Mouse (Mus musculus) R1 (cell line): Measurements from ENCODE around the gene Vmn2r107.
A peak's percentile ranks its signal among the peaks of the same experiment; 100 is the strongest.

ENCODE experiments used
- DNase-seq: peaks from one replicate; pipeline ENCODE4 v3.0.0-alpha.2; 2018; ENCODE audit warnings: low read depth, low spot score

Vmn2r107 gene

DNA sequence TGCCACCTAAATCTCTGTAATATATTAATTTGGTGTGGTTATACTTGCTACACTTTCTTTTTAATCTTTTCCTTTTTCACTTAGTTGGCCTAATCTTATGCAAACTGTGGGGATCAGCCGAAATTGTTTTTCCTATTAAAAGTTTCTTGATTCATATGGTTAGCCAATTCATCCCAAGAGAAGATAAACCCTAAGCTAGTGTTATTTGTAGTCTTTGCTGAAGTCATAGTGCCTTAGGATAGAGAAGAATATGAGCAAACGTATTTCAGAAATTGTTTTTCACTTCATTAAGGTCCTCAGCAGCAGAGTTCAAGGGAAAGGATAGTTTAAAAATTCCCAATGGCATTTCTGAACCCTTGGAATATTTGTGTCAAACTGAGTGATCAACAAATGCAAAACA, at the start of gene Vmn2r107:
TSS of gene Vmn2r107 (plus strand) at position 301 of the 400 bp plus-strand sequence.
- no peak for DNase-seq

DNA sequence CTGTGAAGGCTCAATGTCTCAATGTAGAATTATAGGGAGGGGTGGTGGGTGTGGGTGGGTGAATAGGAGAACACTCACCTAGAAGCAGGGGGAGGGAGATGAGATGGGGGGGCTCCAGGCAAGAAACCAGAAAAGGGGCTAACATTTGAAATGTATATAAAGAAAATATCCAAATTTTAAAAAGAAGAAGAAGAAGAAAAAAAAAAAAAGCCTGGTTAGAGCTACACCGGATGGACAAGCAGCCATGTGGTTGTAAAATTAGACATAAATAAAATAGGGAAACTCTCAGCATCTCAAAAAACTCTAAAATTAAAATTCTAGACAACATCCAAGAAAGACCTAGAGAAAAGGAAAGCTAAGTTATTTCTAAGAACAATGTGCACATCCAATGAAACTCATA, 39.3 kb upstream of the Vmn2r107 start:
- no peak for DNase-seq

DNA sequence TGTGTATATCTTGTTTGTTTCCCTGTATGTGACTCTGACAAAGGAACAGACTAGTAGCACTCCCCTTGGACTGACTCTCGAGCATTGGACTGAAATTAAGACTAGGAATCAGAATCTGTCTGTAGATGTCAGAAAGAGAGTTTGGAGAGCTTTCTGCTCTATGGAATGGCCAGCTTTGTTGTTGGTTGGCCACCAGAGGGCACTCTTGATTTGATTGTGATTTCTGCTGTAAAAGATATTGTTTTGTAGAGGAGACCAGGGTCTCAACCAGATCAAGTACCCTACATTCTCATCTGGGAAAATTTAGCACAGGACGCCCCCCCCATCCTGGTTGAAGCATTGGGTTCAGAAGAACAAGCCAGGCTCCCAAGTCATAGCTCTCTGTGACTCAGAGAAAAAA, 54.1 kb downstream of the Vmn2r107 start:
- DNase-seq, result peak; percentile 10

DNA sequence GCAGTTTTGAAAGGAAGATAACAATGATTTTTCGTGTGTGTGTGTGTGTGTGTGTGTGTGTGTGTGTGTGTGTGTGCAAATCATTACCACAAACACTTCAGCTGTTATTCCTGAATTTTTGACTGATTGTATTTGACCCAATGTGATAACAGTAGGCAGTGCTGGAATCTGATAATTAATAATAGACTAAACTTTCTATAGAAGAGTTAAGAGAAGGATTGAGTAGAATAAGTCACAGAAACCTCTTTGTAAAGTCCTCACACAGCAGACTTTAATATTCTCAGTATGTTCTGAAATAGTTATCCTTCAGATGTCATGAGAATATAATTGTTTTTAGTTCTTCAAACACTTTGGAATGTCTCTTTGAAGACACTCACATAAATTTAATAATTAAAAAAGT, 68.8 kb downstream of the Vmn2r107 start, which contains the start of gene Vmn1r224:
TSS of gene Vmn1r224 (plus strand) at position 301 of the 400 bp plus-strand sequence.
- DNase-seq, result no peak
